Mouse (Mus musculus) hindbrain, postnatal 0 days (tissue): ENCODE measurements around the gene Ccdc159. TPM values are rescaled to one million over a fixed set of nuclear protein-coding genes. Genes with fewer than 3 reads are reported as not detected.

Experiments
- ATAC-seq: fragments of 200-750 bp; cut with Nextera tagmentation; 2 replicates; pipeline ENCODE4 v1.8.0; 2017; ENCODE audit warnings: mild to moderate bottlenecking, moderate TSS enrichment, moderate library complexity
- DNase-seq: peaks from one replicate; pipeline ENCODE4 v3.0.0-alpha.2; 2015; ENCODE audit warnings: low spot score
- H3K27ac ChIP-seq: fragments of 300-500 bp; sonication (generic); 2 replicates; pipeline ENCODE4 v1.5.1; 2014; ENCODE audit warnings: mild to moderate bottlenecking
- H3K27me3 ChIP-seq: fragments of 300-500 bp; sonication (generic); 2 replicates; pipeline ENCODE4 v1.6.1; 2014; ENCODE audit warnings: low read length, mixed read lengths; ENCODE audit not compliant: insufficient read depth
- H3K36me3 ChIP-seq: fragments of 300-500 bp; sonication (generic); 2 replicates; pipeline ENCODE4 v1.6.1; 2014; ENCODE audit warnings: low read length, mixed read lengths; ENCODE audit not compliant: insufficient read depth
- H3K4me1 ChIP-seq: fragments of 300-500 bp; sonication (generic); 2 replicates; pipeline ENCODE4 v1.6.1; 2014; ENCODE audit warnings: antibody characterized with exemption, low read length, mixed read lengths; ENCODE audit not compliant: insufficient read depth
- H3K4me2 ChIP-seq: fragments of 300-500 bp; sonication (generic); 2 replicates; pipeline ENCODE4 v1.6.1; 2014; ENCODE audit warnings: low read depth, mild to moderate bottlenecking, low read length, moderate library complexity, mixed read lengths
- H3K4me3 ChIP-seq: fragments of 300-500 bp; sonication (generic); 2 replicates; pipeline ENCODE4 v1.5.1; 2014; ENCODE audit warnings: low read length
- H3K9ac ChIP-seq: fragments of 300-500 bp; sonication (generic); replicated peaks from 2 replicates; pipeline ENCODE4 v1.6.1; 2014; ENCODE audit warnings: mild to moderate bottlenecking, low read length, moderate library complexity, mixed read lengths
- H3K9me3 ChIP-seq: fragments of 300-500 bp; sonication (generic); 2 replicates; pipeline ENCODE4 v1.6.1; 2016; ENCODE audit warnings: low read length, mixed read lengths
- CTCF ChIP-seq: IDR thresholded peaks from 2 replicates; pipeline ENCODE4 v1.5.1; 2016; ENCODE audit warnings: antibody characterized with exemption, control low read depth, low read depth
- WGBS: fragments of 180-500 bp; shearing (Covaris S2); extraction: QIAGEN DNeasy Blood & Tissue Kit; methylation state at CpG from one replicate; pipeline ENCODE4 v1.1.7; 2014; 5-methylcytosine and 5-hydroxymethylcytosine counted together
- polyA plus RNA-seq: library from polyadenylated mRNA; unstranded; fragments of >200 nt; fragmentation: Nextera tagmentation; extraction: Ambion mirVana; gene quantifications from 2 replicates; pipeline ENCODE4 v1.2.1, GENCODE M21; 2015
- total RNA-seq: library from RNA; depleted of rRNA; stranded (reverse); fragments of >200 nt; gene quantifications from 2 replicates; pipeline ENCODE4 v1.2.3, GENCODE M21; 2014

Ccdc159 gene
- total and polyA plus RNA-seq, 2 experiments from 2014 or later, result 4.0 to 6.0 TPM

DNA sequence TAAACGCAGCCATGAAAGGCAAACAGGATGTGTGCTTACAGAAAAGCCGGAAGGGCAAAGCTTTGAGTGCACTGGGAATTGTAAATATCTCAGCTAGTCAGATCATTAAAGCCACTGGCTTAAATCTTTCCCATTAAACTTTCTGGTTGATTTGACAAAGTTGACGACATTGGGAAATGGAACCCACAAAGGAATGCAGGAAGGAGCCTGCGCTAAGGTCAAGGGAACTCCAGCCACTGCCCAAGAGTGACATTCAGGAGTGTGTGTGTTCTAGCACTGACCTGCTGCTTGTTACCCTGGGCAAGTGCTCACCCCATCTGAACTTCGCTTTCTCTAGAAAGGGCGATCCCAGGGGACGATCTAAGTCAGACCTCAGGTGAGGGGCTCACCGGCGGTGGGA lies 32.9 kb downstream of the Ccdc159 start:
- TF ChIP-seq CTCF, result no peak
- peaks cover 33% of the 10 kb centered on the region for H3K27me3 ChIP-seq
- no peaks in the 10 kb centered on the region for H3K9me3 ChIP-seq

DNA sequence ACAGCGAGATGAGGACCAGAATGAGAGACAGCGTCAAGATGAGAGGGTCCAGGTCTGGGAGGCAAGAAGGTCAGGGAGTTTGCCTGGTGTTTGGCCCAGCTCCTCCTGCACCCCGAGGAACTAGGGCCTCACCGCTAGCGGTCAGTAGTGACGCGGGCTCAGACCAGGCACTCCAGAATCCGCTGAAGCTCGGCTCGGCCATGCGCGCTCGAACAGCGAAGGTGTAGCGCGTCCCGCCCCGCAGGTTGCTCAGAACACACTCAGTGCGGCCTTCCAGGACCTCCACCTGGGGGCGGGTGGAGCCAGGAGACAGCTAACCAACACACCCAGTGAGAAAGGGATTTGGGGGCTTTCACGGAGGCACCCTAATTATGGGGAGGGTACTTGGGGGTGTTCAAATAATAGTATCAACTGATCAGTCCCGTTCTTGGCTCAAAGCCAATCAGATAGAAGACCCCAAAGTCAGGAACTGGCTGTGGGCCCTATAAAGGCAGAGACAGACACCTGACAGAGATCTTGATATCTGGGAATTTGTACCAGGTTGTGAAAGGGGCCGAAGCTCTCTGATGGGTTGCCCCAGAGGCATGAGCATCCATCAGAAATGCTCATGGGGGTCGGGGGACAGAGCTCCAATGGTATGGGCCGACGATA lies 33.4 kb downstream of the Ccdc159 start:
- Histone ChIP-seq H3K4me3 (peak overlapping the region; percentile 6; the same call in 1 of the 2 replicates), H3K4me1 (peaks cover 17% of the 10 kb centered on the region), H3K27me3 (peaks cover 33% of the 10 kb centered on the region), H3K36me3 (no peaks in the 10 kb centered on the region), H3K9ac (no peak overlapping the region), H3K4me2 (0 out of 2 replicates have a peak overlapping the region, but pooled peaks have one; percentile 18), H3K27ac (no peak overlapping the region), H3K9me3 (no peaks in the 10 kb centered on the region)
- WGBS, result 13% methylated on average over 26 of the region's 26 CpGs
- TF ChIP-seq CTCF, result peak; percentile 48
- ATAC-seq, result no peak
- peak; percentile 35 for DNase-seq

More for the DNA sequence above, 32.9 kb downstream of the Ccdc159 start:
- Histone ChIP-seq H3K27ac (no peak overlapping the region), H3K4me1 (peaks cover 17% of the 10 kb centered on the region), H3K36me3 (no peaks in the 10 kb centered on the region), H3K9ac (no peak overlapping the region), H3K4me2 (no peak overlapping the region), H3K4me3 (peak overlapping the region; percentile 6; the same call in 1 of the 2 replicates)
- 54% methylated on average over 9 of the region's 9 CpGs for WGBS
- ATAC-seq (no peak), DNase-seq (no peak)

DNA sequence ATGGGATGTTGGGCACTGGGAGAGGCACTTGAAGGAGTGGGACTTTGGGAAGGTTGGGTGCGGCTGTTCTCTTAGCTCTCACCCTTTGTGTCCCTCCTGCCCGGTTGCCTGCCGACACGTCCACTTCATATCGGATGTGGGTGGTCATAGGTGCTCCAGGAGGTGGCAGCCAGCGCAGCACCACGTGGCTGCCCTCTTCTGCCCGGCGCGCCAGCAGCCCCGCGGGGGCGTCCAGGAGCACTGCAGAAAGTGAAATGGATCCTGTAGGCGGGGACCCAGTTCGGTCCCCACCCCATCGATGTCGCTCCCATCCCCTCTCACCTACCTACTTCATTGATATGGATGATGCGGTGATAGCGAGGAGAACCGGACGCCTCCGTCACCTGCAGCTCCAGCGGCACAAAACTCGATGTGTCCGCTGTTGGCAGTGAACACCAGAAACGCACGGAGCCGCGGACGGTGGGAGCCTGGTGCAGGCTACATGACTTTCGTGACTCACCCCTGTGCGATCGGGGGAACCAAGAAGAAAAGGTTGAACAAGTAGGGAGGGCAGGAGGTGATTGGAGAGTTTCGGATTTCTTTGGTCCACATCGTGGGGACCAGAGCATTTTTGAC lies 34.2 kb downstream of the Ccdc159 start:
- ATAC-seq (no peak), DNase-seq (no peak)
- H3K9ac ChIP-seq, result no peak overlapping the region
- peak overlapping the region; percentile 82 for H3K4me2 ChIP-seq
- WGBS, result 4% methylated on average over 34 of the region's 35 CpGs
- no peak for TF ChIP-seq CTCF
- H3K36me3 ChIP-seq, result no peaks in the 10 kb centered on the region
- peaks cover 33% of the 10 kb centered on the region for H3K27me3 ChIP-seq
- H3K4me3 ChIP-seq, result peak overlapping the region; percentile 40
- peaks cover 14% of the 10 kb centered on the region for H3K4me1 ChIP-seq
- H3K9me3 ChIP-seq, result no peaks in the 10 kb centered on the region
- H3K27ac ChIP-seq, result no peak overlapping the region

DNA sequence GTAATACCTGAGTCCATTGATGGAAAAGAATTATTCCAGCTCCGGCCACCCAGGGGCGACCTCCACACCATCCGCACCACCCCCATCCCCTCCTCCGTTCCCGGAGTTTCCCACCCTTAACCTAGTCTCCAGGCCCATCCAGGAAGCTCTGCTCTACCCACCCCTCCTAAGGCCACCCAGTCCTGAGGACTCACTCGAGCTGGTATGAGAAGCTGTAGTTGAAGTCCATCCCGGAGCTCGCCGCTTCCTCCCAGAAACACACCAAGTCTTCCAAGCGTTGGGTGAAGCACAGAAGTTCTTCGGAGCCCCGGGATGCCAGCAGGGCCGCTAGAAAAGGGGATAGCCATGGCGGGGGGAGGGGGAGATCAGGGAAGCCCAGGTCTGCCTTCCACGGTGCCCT lies 34.7 kb downstream of the Ccdc159 start:
- H3K9me3 ChIP-seq, result no peaks in the 10 kb centered on the region
- no peaks in the 10 kb centered on the region for H3K36me3 ChIP-seq
- peaks cover 13% of the 10 kb centered on the region for H3K4me1 ChIP-seq
- no peak overlapping the region for H3K27ac ChIP-seq
- H3K4me3 ChIP-seq, result peak overlapping the region; percentile 40
- peak; percentile 25 for TF ChIP-seq CTCF
- WGBS, result under 1% methylated on average over 15 of the region's 15 CpGs
- H3K27me3 ChIP-seq, result peaks cover 33% of the 10 kb centered on the region
- peak overlapping the region; percentile 82 for H3K4me2 ChIP-seq
- no peak; the same call in 1 of the 2 replicates for ATAC-seq
- H3K9ac ChIP-seq, result peak overlapping the region; percentile 21; the same call in 1 of the 2 replicates
- DNase-seq, result no peak

DNA sequence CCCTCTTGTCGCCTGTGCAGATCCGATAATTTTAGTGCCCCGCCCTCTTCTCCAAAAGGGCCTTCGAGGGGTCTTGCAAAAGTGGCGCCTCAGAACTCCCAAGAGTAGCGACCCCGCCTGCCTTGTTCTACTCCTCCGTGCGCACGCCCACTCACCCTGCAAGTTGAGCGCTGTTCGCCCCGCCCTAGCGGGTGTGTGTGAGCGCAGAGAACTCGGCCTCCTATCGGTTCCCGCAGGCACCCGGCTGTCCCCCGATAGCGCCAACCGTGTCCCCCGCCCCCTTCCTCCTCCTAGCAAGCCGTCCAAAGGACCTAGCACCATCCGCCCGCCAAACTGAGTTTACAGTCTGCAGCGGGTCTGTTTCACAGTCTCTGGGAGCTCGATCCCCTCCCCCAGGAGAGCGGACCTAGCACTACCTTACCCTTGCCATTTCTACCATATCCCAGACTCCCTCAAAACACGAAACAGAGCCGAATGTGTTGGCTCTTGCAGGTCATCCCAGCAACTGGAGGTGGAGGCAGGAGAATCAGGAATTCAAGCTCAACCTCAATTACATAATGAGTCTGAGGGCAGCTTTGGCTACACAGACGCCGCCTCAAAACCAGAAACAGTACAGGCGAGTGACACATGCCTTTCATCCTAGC lies 35.3 kb downstream of the Ccdc159 start:
- DNase-seq, result peak; percentile 52
- Histone ChIP-seq H3K4me3 (peak overlapping the region; percentile 40), H3K36me3 (no peaks in the 10 kb centered on the region), H3K27ac (no peak overlapping the region), H3K9me3 (no peaks in the 10 kb centered on the region), H3K9ac (peak overlapping the region; percentile 21; the same call in 1 of the 2 replicates), H3K4me2 (peak overlapping the region; percentile 82), H3K27me3 (peaks cover 33% of the 10 kb centered on the region), H3K4me1 (peaks cover 13% of the 10 kb centered on the region)
- ATAC-seq, result peak; percentile 63; the same call in 1 of the 2 replicates
- 4% methylated on average over 34 of the region's 34 CpGs for WGBS
- no peak for TF ChIP-seq CTCF

DNA sequence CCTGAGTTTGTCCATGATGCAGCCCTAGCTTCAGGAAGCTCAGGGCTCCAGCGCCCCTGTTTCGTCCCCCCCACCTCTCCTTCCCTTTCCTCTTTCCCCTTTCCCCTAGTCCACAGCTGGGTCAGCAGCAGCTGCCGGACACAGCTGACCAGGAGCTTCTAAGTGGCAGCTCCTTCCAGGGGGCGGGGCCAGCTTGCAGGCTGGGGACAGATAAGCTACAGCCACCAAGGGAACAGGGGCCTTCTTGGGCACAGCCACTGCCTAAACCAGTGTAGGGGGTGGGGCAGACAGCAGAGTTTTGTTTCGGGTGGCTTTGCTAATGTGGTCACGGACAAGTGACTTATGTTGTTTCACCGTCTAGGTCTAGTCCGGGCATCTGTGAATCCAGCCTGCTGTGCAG lies 36.1 kb downstream of the Ccdc159 start, which contains the start of gene Epor:
TSS of gene Epor (minus strand) at position 90 of the 400 bp plus-strand sequence.
- DNase-seq (no peak), ATAC-seq (0 out of 2 replicates have a peak, but pooled peaks have one; percentile 8)
- Histone ChIP-seq H3K27me3 (peaks cover 33% of the 10 kb centered on the region), H3K9ac (peak within 1 kb of the TSS; percentile 21; the same call in 1 of the 2 replicates), H3K9me3 (no peaks in the 10 kb centered on the region), H3K27ac (no peak within 1 kb of the TSS), H3K4me2 (peak within 1 kb of the TSS; percentile 82), H3K36me3 (no peaks in the 10 kb centered on the region), H3K4me3 (peak within 1 kb of the TSS; percentile 40), H3K4me1 (peaks cover 13% of the 10 kb centered on the region)
- TF ChIP-seq CTCF, result no peak
- 24% methylated on average over 8 of the region's 8 CpGs for WGBS
